22 mouse cellular contexts compared by ENCODE assay signal in genomic region chr5:120428189-120428838, GRCm38 (mm10). TPM values are rescaled to one million over a fixed set of nuclear protein-coding genes. Genes with fewer than 3 reads are reported as not detected.
A peak's percentile ranks its signal among the peaks of the same experiment; 100 is the strongest.
DNase-seq lines count a peak whose midpoint lies in the region; ATAC-seq and TF ChIP-seq lines count a peak whose summit lies in the region.
"Had no signal": no experiment of that assay in that cellular context is flagged by ENCODE, and none has a peak within 500 bp of the region (broad histone marks: within the 10 kb centered on the region; RNA-seq: fewer than 3 reads in every experiment).

No protein-coding gene starts in this region.

- H3K4me2 ChIP-seq in forebrain, postnatal 0 days (ENCODE audit: low read depth), result peak overlapping the region; percentile 26; the same call in 1 of the 2 replicates
- H3K4me2 ChIP-seq in limb, embryonic 11.5 days (ENCODE audit: low read depth, severe bottlenecking), result no peak overlapping the region
- peak overlapping the region; percentile 63 for H3K4me2 ChIP-seq in neural tube, embryonic 13.5 days
- H3K4me2 ChIP-seq: embryonic facial prominence, embryonic 13.5 days; limb, embryonic 13.5 days; stomach, embryonic 15.5 days had no signal

- DNase-seq in cerebellum, postnatal 10 days, result peak; percentile 28
- DNase-seq in cerebellum, adult 11-12 months, result no peak
- DNase-seq in forebrain, postnatal 0 days, result peak; percentile 12
- DNase-seq in limb, embryonic 11.5 days (ENCODE audit: low spot score), result peak; percentile 26
- DNase-seq in thymus, postnatal 25 days, result no peak
- no peak for DNase-seq in frontal cortex, postnatal 36 days (ENCODE audit: low spot score in 2 of 2)
- DNase-seq in ovary, postnatal 14 days (ENCODE audit: low spot score), result no peak
- DNase-seq: cerebellum, postnatal 14 days; gastrocnemius, postnatal 14 days; thymus, postnatal 4 days had no signal

- H3K27ac ChIP-seq in forebrain, postnatal 0 days (ENCODE audit: low read depth, low read length), result no peak overlapping the region
- H3K27ac ChIP-seq in limb, embryonic 11.5 days (replicated peaks; ENCODE audit: low read depth, low read length), result no peak overlapping the region
- H3K27ac ChIP-seq in neural tube, embryonic 13.5 days (replicated peaks), result peak overlapping the region; percentile 95
- H3K27ac ChIP-seq: embryonic facial prominence, embryonic 13.5 days; heart, embryonic 10.5 days; limb, embryonic 13.5 days; macrophage; stomach, embryonic 15.5 days had no signal

- H3K4me3 ChIP-seq in forebrain, postnatal 0 days (ENCODE audit: low read depth, low read length), result peak overlapping the region; percentile 7; the same call in 1 of the 2 replicates
- no peak overlapping the region for H3K4me3 ChIP-seq in limb, embryonic 11.5 days (ENCODE audit: low read depth, low read length)
- peak overlapping the region; percentile 59 for H3K4me3 ChIP-seq in neural tube, embryonic 13.5 days
- H3K4me3 ChIP-seq: heart, embryonic 10.5 days; limb, embryonic 13.5 days; stomach, embryonic 15.5 days had no signal

- H3K27me3 ChIP-seq in forebrain, postnatal 0 days (ENCODE audit: insufficient read depth, low read length), result peaks cover 60% of the 10 kb centered on the region
- H3K27me3 ChIP-seq in limb, embryonic 11.5 days (ENCODE audit: control insufficient read depth, insufficient read depth, low read length), result peaks cover 83% of the 10 kb centered on the region
- H3K27me3 ChIP-seq in neural tube, embryonic 13.5 days, result peaks cover 92% of the 10 kb centered on the region

- no peak for TF ChIP-seq CTCF in forebrain, postnatal 0 days (IDR thresholded peaks at IDR 0.05; ENCODE audit: low read depth)

- no peaks in the 10 kb centered on the region for H3K36me3 ChIP-seq in forebrain, postnatal 0 days (ENCODE audit: insufficient read depth)
- H3K36me3 ChIP-seq in limb, embryonic 11.5 days (ENCODE audit: control insufficient read depth, insufficient read depth, low read length), result no peaks in the 10 kb centered on the region
- H3K36me3 ChIP-seq in neural tube, embryonic 13.5 days, result no peaks in the 10 kb centered on the region
- H3K36me3 ChIP-seq: embryonic facial prominence, embryonic 13.5 days; heart, embryonic 10.5 days; limb, embryonic 13.5 days; stomach, embryonic 15.5 days had no signal

- ATAC-seq in forebrain, postnatal 0 days, result no peak
- ATAC-seq in limb, embryonic 11.5 days (ENCODE audit: insufficient number of reproducible peaks, low FRiP score, low TSS enrichment, low read depth), result no peak
- no peak for ATAC-seq in neural tube, embryonic 13.5 days (ENCODE audit: low read depth)
- ATAC-seq: Patski had no signal

- H3K9ac ChIP-seq in forebrain, postnatal 0 days, result no peak overlapping the region
- H3K9ac ChIP-seq in limb, embryonic 11.5 days (ENCODE audit: low read length), result no peak overlapping the region
- H3K9ac ChIP-seq in neural tube, embryonic 13.5 days, result peak overlapping the region; percentile 92
- H3K9ac ChIP-seq: embryonic facial prominence, embryonic 13.5 days; limb, embryonic 13.5 days; stomach, embryonic 15.5 days had no signal

- H3K4me1 ChIP-seq in forebrain, postnatal 0 days (ENCODE audit: insufficient read depth), result no peaks in the 10 kb centered on the region
- no peaks in the 10 kb centered on the region for H3K4me1 ChIP-seq in limb, embryonic 11.5 days (ENCODE audit: control insufficient read depth, insufficient read depth, low read length)
- peaks cover 24% of the 10 kb centered on the region for H3K4me1 ChIP-seq in neural tube, embryonic 13.5 days (replicated peaks)

- 4% methylated on average over 21 of the region's 21 CpGs for WGBS in forebrain, postnatal 0 days
- 2% methylated on average over 21 of the region's 21 CpGs for WGBS in limb, embryonic 11.5 days
- 1% methylated on average over 21 of the region's 21 CpGs for WGBS in neural tube, embryonic 13.5 days

- no peaks in the 10 kb centered on the region for H3K9me3 ChIP-seq in forebrain, postnatal 0 days (ENCODE audit: low read length)
- no peaks in the 10 kb centered on the region for H3K9me3 ChIP-seq in limb, embryonic 11.5 days (ENCODE audit: control insufficient read depth, low read length)
- no peaks in the 10 kb centered on the region for H3K9me3 ChIP-seq in neural tube, embryonic 13.5 days
- H3K9me3 ChIP-seq: embryonic facial prominence, embryonic 13.5 days; heart, embryonic 10.5 days; limb, embryonic 13.5 days; stomach, embryonic 15.5 days had no signal

RNA-seq across cellular contexts. Expression of gene Lhx5, which starts 3.2 kb away (rescaled TPM):
- 4.6 and 5.4 TPM in 2 replicates for total RNA-seq in forebrain, postnatal 0 days (2014; rRNA removed)
- 1.4 and 3.7 TPM in 2 replicates for polyA plus RNA-seq in forebrain, postnatal 0 days (2015; fragmentation: Nextera tagmentation; extraction: Ambion mirVana)
- not detected in 2 replicates for polyA plus RNA-seq in limb, embryonic 11.5 days (2014; fragmentation: Nextera tagmentation; extraction: Ambion mirVana)
- 42.0 and 46.0 TPM in 2 replicates for polyA plus RNA-seq in neural tube, embryonic 13.5 days (2015; fragmentation: Nextera tagmentation; extraction: Ambion mirVana)
- total RNA-seq: adrenal gland, adult 18-20 months; gastrocnemius, postnatal 14 days had no signal
- polyA plus RNA-seq: kidney, embryonic 16.5 days; limb, embryonic 13.5 days; liver, embryonic 16.5 days; macrophage had no signal

RNA-seq across cellular contexts. Expression of gene Sdsl, which starts 44.3 kb away (rescaled TPM):
- 1.3 and 3.0 TPM in 2 replicates for total RNA-seq in forebrain, postnatal 0 days (2014; rRNA removed)
- 2.3 and 3.1 TPM in 2 replicates for polyA plus RNA-seq in forebrain, postnatal 0 days (2015; fragmentation: Nextera tagmentation; extraction: Ambion mirVana)
- 4.0 and 4.2 TPM in 2 replicates for polyA plus RNA-seq in limb, embryonic 11.5 days (2014; fragmentation: Nextera tagmentation; extraction: Ambion mirVana)
- polyA plus RNA-seq in neural tube, embryonic 13.5 days (2015; fragmentation: Nextera tagmentation; extraction: Ambion mirVana), result 5.2 and 6.9 TPM in 2 replicates
- polyA plus RNA-seq: macrophage had no signal

RNA-seq across cellular contexts. Expression of gene Sds, which starts 48.0 kb away (rescaled TPM):
- not detected in 2 replicates for total RNA-seq in forebrain, postnatal 0 days (2014; rRNA removed)
- polyA plus RNA-seq in forebrain, postnatal 0 days (2015; fragmentation: Nextera tagmentation; extraction: Ambion mirVana), result not detected in 2 replicates
- not detected in 2 replicates for polyA plus RNA-seq in limb, embryonic 11.5 days (2014; fragmentation: Nextera tagmentation; extraction: Ambion mirVana)
- not detected in 2 replicates for polyA plus RNA-seq in neural tube, embryonic 13.5 days (2015; fragmentation: Nextera tagmentation; extraction: Ambion mirVana)
- total RNA-seq: adrenal gland, adult 18-20 months; gastrocnemius, postnatal 14 days; layer of hippocampus, postnatal 10 days had no signal
- polyA plus RNA-seq: embryonic facial prominence, embryonic 13.5 days; kidney, embryonic 16.5 days; limb, embryonic 13.5 days; macrophage; small intestine, adult 2 months had no signal

Comparison
In these comparisons a context has a peak if more than half of its experiments do, and no peak if none do; other contexts are left out.
1. DNase-seq: peak in cerebellum, postnatal 10 days (2 of 2), forebrain, postnatal 0 days (single experiment) and limb, embryonic 11.5 days (single experiment); none in cerebellum, adult 11-12 months (single experiment), thymus, postnatal 25 days (single experiment), frontal cortex, postnatal 36 days (0 of 2) and ovary, postnatal 14 days (single experiment).